Mouse (Mus musculus): Measurements from ENCODE around the gene Nphp4.

Gene Nphp4

GRCm38 (mm10) chr4:152476427-152477023, at the start of gene Nphp4:
Gene Nphp4, plus strand, starts transcription at chr4:152476706.
- DNase-seq (ENCODE audit: low spot score in 2 of 2), result no peak

GRCm38 (mm10) chr4:152428259-152428658, 48.2 kb upstream of the Nphp4 start:
- no peak for DNase-seq (ENCODE audit: low spot score in 2 of 2)

- DNase-seq (ENCODE audit: low spot score in 2 of 2), result peak in 1 of 2 experiments; percentile 12
These were observed 44.2 kb upstream of the Nphp4 start for GRCm38 (mm10) chr4:152432308-152432707.

GRCm38 (mm10) chr4:152434836-152435235, 41.7 kb upstream of the Nphp4 start:
- peak; percentile 78 to 82 for DNase-seq (ENCODE audit: low spot score in 2 of 2)

GRCm38 (mm10) chr4:152435255-152435654, 41.3 kb upstream of the Nphp4 start:
- DNase-seq (ENCODE audit: low spot score in 2 of 2), result peak; percentile 45 to 59

- DNase-seq (ENCODE audit: low spot score in 2 of 2), result no peak
These were observed 35.6 kb upstream of the Nphp4 start for GRCm38 (mm10) chr4:152440882-152441281.

- no peak for DNase-seq (ENCODE audit: low spot score in 2 of 2)
These were observed 35.0 kb upstream of the Nphp4 start for GRCm38 (mm10) chr4:152441536-152441935.

GRCm38 (mm10) chr4:152446178-152446577, 30.3 kb upstream of the Nphp4 start:
- peak in 1 of 2 experiments; percentile 10 for DNase-seq (ENCODE audit: low spot score in 2 of 2)

GRCm38 (mm10) chr4:152447731-152448665, 28.5 kb upstream of the Nphp4 start:
- no peak for DNase-seq (ENCODE audit: low spot score in 2 of 2)

GRCm38 (mm10) chr4:152448666-152449018, 27.9 kb upstream of the Nphp4 start:
- no peak for DNase-seq (ENCODE audit: low spot score in 2 of 2)

GRCm38 (mm10) chr4:152451371-152451770, 25.1 kb upstream of the Nphp4 start:
- DNase-seq (ENCODE audit: low spot score in 2 of 2), result no peak

GRCm38 (mm10) chr4:152453079-152453478, 23.4 kb upstream of the Nphp4 start:
- no peak for DNase-seq (ENCODE audit: low spot score in 2 of 2)

GRCm38 (mm10) chr4:152454153-152454552, 22.4 kb upstream of the Nphp4 start:
- no peak for DNase-seq (ENCODE audit: low spot score in 2 of 2)

- no peak for DNase-seq (ENCODE audit: low spot score in 2 of 2)
These were observed 19.9 kb upstream of the Nphp4 start for GRCm38 (mm10) chr4:152456609-152457008.

- no peak for DNase-seq (ENCODE audit: low spot score in 2 of 2)
These were observed 18.8 kb upstream of the Nphp4 start for GRCm38 (mm10) chr4:152457673-152458072.

GRCm38 (mm10) chr4:152462516-152462915, 14.0 kb upstream of the Nphp4 start:
- no peak for DNase-seq (ENCODE audit: low spot score in 2 of 2)

GRCm38 (mm10) chr4:152463147-152463546, 13.4 kb upstream of the Nphp4 start:
- no peak for DNase-seq (ENCODE audit: low spot score in 2 of 2)

GRCm38 (mm10) chr4:152465116-152465515, 11.4 kb upstream of the Nphp4 start:
- DNase-seq (ENCODE audit: low spot score in 2 of 2), result no peak

GRCm38 (mm10) chr4:152466601-152467000, 9.9 kb upstream of the Nphp4 start:
- no peak for DNase-seq (ENCODE audit: low spot score in 2 of 2)

GRCm38 (mm10) chr4:152467951-152468350, 8.6 kb upstream of the Nphp4 start:
- DNase-seq (ENCODE audit: low spot score in 2 of 2), result no peak

GRCm38 (mm10) chr4:152475941-152476340, 565 bp upstream of the Nphp4 start:
- no peak for DNase-seq (ENCODE audit: low spot score in 2 of 2)

GRCm38 (mm10) chr4:152477106-152477465, 580 bp downstream of the Nphp4 start:
- DNase-seq (ENCODE audit: low spot score in 2 of 2), result no peak
